Mouse (Mus musculus) gastrocnemius, postnatal 36 days (tissue): ENCODE measurements around the gene Crebbp. TPM values are rescaled to one million over a fixed set of nuclear protein-coding genes. Genes with fewer than 3 reads are reported as not detected.

Source experiments
- DNase-seq, 2 experiments: peaks; one replicate each; pipeline ENCODE4 v3.0.0; 2022
- intact Hi-C: fragments of 180-260 bp; cut with DNase I; formaldehyde crosslinking; loops from one replicate; pipeline ENCODE4 v1.15.1; 2025
- microRNA-seq, 2 experiments: library from miRNA; unstranded; fragments of <30 nt; microRNA quantifications; one replicate each; pipeline ENCODE4 v1.2.0; 2021
- total RNA-seq, 2 experiments: library from RNA; stranded (reverse); gene quantifications; 2 replicates each; pipeline ENCODE4 v1.2.3; 2021

Gene Crebbp
- total RNA-seq, 2 experiments from 2014 or later = 30.4 to 35.4 TPM

GRCm38 (mm10) chr16:4068588-4068987, 145.2 kb downstream of the Crebbp start:
- intact Hi-C loops = loop anchor here (5.0 kb wide), 2 partner anchors 199 to 219 kb away; no protein-coding TSS in a partner anchor
- peak; percentile 41 for DNase-seq

- DNase-seq = no peak
- intact Hi-C loops = loop anchor here (5.0 kb wide), 2 partner anchors 202 to 222 kb away; no protein-coding TSS in a partner anchor
Observed at GRCm38 (mm10) chr16:4064945-4065344, 148.9 kb downstream of the Crebbp start.

GRCm38 (mm10) chr16:4053811-4054210, 160.0 kb downstream of the Crebbp start:
- intact Hi-C loops = no loop called here
- DNase-seq = no peak

- DNase-seq = no peak
- intact Hi-C loops = no loop called here
Observed at GRCm38 (mm10) chr16:4052601-4053000, 161.2 kb downstream of the Crebbp start.

- intact Hi-C loops = no loop called here
Observed at GRCm38 (mm10) chr16:4045524-4045923, 168.3 kb downstream of the Crebbp start.

GRCm38 (mm10) chr16:4044093-4044492, 169.7 kb downstream of the Crebbp start:
- intact Hi-C loops = no loop called here
- no peak for DNase-seq

More at GRCm38 (mm10) chr16:4045524-4045923, 168.3 kb downstream of the Crebbp start:
- no peak for DNase-seq

GRCm38 (mm10) chr16:4041646-4042045, 172.2 kb downstream of the Crebbp start:
- DNase-seq = no peak
- intact Hi-C loops = no loop called here

- DNase-seq = peak in 1 of 2 experiments; percentile 19
- intact Hi-C loops = no loop called here
Observed at GRCm38 (mm10) chr16:4040206-4040605, 173.6 kb downstream of the Crebbp start.

- DNase-seq = no peak
- intact Hi-C loops = no loop called here
Observed at GRCm38 (mm10) chr16:4037690-4038089, 176.1 kb downstream of the Crebbp start.

- intact Hi-C loops = no loop called here
- DNase-seq = no peak
Observed at GRCm38 (mm10) chr16:4036807-4037206, 177.0 kb downstream of the Crebbp start, which contains the start of gene Dnase1. Dnase1 (plus strand) TSS chr16:4036942.

GRCm38 (mm10) chr16:4035575-4035974, 178.2 kb downstream of the Crebbp start:
- no peak for DNase-seq
- intact Hi-C loops = no loop called here

GRCm38 (mm10) chr16:4034476-4034875, 179.3 kb downstream of the Crebbp start:
- DNase-seq = no peak
- intact Hi-C loops = no loop called here

- no peak for DNase-seq
- intact Hi-C loops = no loop called here
Observed at GRCm38 (mm10) chr16:4033971-4034370, 179.8 kb downstream of the Crebbp start.

GRCm38 (mm10) chr16:4032341-4032748, 181.5 kb downstream of the Crebbp start:
- no peak for DNase-seq
- intact Hi-C loops = no loop called here

- no peak for DNase-seq
- intact Hi-C loops = no loop called here
Observed at GRCm38 (mm10) chr16:4031441-4032274, 182.1 kb downstream of the Crebbp start.

Small RNAs within 50 kb of the gene (microRNA-seq; reads per million reads assigned to microRNA genes)
- 0 reads per million in 2 experiments for gene Gm23413

Other genes with a start within 250 kb of the Crebbp start
- 1 to 10 TPM; 1.3 to 3.5 TPM for gene Nlrc3, start 237.4 kb downstream of the Crebbp start, total RNA-seq
- gene Slx4, start 210.2 kb downstream of the Crebbp start, total RNA-seq = 1 to 10 TPM; 4.8 to 6.5 TPM
- gene Dnase1, start 177.1 kb downstream of the Crebbp start, total RNA-seq = not detected
- gene Trap1, start 136.2 kb downstream of the Crebbp start, total RNA-seq = 100 to 1,000 TPM; 102 to 117 TPM
- gene Adcy9, start 206.5 kb upstream of the Crebbp start, total RNA-seq = 10 to 100 TPM; 26.3 to 30.6 TPM